ENCODE assay signal across 9 mouse cellular contexts in the genomic region with DNA sequence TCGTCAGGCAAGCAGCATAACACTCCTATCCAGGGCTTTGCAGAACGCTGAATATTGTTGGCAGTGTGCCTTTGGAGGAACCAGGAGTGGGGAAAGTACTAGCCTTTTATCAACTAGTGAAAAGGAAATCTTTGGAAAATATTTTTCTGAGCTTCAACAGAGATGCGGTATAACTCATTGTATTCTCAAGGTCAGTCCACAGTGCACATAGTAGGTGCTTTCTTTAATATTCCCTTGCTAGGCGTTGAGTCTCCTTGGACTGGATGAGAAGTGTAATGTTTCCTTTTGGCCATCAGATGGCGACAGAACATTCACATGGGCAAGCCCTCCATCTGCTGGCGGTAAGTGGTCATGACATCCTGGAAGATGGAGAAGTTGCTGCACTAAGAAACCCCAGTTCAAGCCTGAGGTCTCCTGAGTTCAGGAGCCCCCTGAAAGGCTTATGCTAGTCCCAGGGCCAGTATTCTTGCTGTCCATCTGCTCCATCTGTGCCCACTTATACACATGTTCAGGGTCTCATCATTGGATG. TPM values are rescaled to one million over a fixed set of nuclear protein-coding genes. Genes with fewer than 3 reads are reported as not detected.
A peak's percentile ranks its signal among the peaks of the same experiment; 100 is the strongest.
DNase-seq lines count a peak whose midpoint lies in the region; ATAC-seq and TF ChIP-seq lines count a peak whose summit lies in the region.
"Had no signal": no experiment of that assay in that cellular context is flagged by ENCODE, and none has a peak within 500 bp of the region (broad histone marks: within the 10 kb centered on the region; RNA-seq: fewer than 3 reads in every experiment).

No protein-coding gene starts in this region.

- ATAC-seq in hindbrain, embryonic 11.5 days (ENCODE audit: low FRiP score), result no peak
- ATAC-seq in hindbrain, embryonic 13.5 days (ENCODE audit: low FRiP score), result no peak
- peak; percentile 74 for ATAC-seq in common myeloid progenitor, adult 5-6 weeks (replicated peaks; ENCODE audit: low read depth, poor library complexity, severe bottlenecking)
- no peak for ATAC-seq in heart, postnatal 0 days (ENCODE audit: insufficient read depth, low read depth)
- ATAC-seq in monocyte, adult 5-6 weeks (replicated peaks; ENCODE audit: insufficient number of reproducible peaks, low FRiP score, low TSS enrichment, poor library complexity, severe bottlenecking), result peak; percentile 86

- no peaks in the 10 kb centered on the region for H3K4me1 ChIP-seq in hindbrain, embryonic 11.5 days (replicated peaks; ENCODE audit: control insufficient read depth, insufficient read depth, low read length)
- H3K4me1 ChIP-seq in hindbrain, embryonic 13.5 days (replicated peaks), result peaks cover 25% of the 10 kb centered on the region
- H3K4me1 ChIP-seq in heart, postnatal 0 days (ENCODE audit: control insufficient read depth, insufficient read depth), result peaks cover 5% of the 10 kb centered on the region; the same call in 1 of the 2 replicates

- H3K27me3 ChIP-seq in hindbrain, embryonic 11.5 days (ENCODE audit: control insufficient read depth, insufficient read depth, low read length), result no peaks in the 10 kb centered on the region
- H3K27me3 ChIP-seq in hindbrain, embryonic 13.5 days, result no peaks in the 10 kb centered on the region
- no peaks in the 10 kb centered on the region for H3K27me3 ChIP-seq in heart, postnatal 0 days (ENCODE audit: control insufficient read depth, insufficient read depth, low read length)
- H3K27me3 ChIP-seq in splenic B cell, adult 2 months (ENCODE audit: control insufficient read depth, insufficient read depth, low read length, poor library complexity, severe bottlenecking), result no peaks in the 10 kb centered on the region
- H3K27me3 ChIP-seq: embryonic facial prominence, embryonic 15.5 days had no signal

- H3K27ac ChIP-seq in hindbrain, embryonic 11.5 days (ENCODE audit: low read depth, low read length), result no peak overlapping the region
- no peak overlapping the region for H3K27ac ChIP-seq in hindbrain, embryonic 13.5 days
- no peak overlapping the region for H3K27ac ChIP-seq in heart, postnatal 0 days (ENCODE audit: low read depth)
- H3K27ac ChIP-seq in left cerebral cortex, adult 2 months, result no peak overlapping the region
- H3K27ac ChIP-seq: embryonic facial prominence, embryonic 15.5 days had no signal

- H3K4me2 ChIP-seq in hindbrain, embryonic 11.5 days (replicated peaks; ENCODE audit: low read depth, low read length), result no peak overlapping the region
- H3K4me2 ChIP-seq in hindbrain, embryonic 13.5 days, result no peak overlapping the region
- no peak overlapping the region for H3K4me2 ChIP-seq in heart, postnatal 0 days (ENCODE audit: low read depth, low read length)
- H3K4me2 ChIP-seq: embryonic facial prominence, embryonic 15.5 days had no signal

- no peaks in the 10 kb centered on the region for H3K36me3 ChIP-seq in hindbrain, embryonic 11.5 days (ENCODE audit: control insufficient read depth, insufficient read depth, low read length)
- peaks cover 5% of the 10 kb centered on the region; the same call in 1 of the 2 replicates for H3K36me3 ChIP-seq in hindbrain, embryonic 13.5 days
- H3K36me3 ChIP-seq in heart, postnatal 0 days (replicated peaks; ENCODE audit: control insufficient read depth, insufficient read depth, low read length), result no peaks in the 10 kb centered on the region
- no peaks in the 10 kb centered on the region for H3K36me3 ChIP-seq in splenic B cell, adult 2 months (ENCODE audit: control insufficient read depth, insufficient read depth, low read length, poor library complexity, severe bottlenecking)

- 23% methylated on average over 6 of the region's 6 CpGs for WGBS in hindbrain, embryonic 11.5 days
- WGBS in hindbrain, embryonic 13.5 days, result 19% methylated on average over 6 of the region's 6 CpGs
- WGBS in heart, postnatal 0 days, result 15% methylated on average over 6 of the region's 6 CpGs

- TF ChIP-seq CTCF in heart, postnatal 0 days (IDR thresholded peaks at IDR 0.05; ENCODE audit: low read depth), result peak; percentile 100
- no peak; the same call in none of the 2 replicates for TF ChIP-seq CTCF in left cerebral cortex, adult 2 months (IDR thresholded peaks at IDR 0.05)

- no peaks in the 10 kb centered on the region for H3K9me3 ChIP-seq in hindbrain, embryonic 11.5 days (ENCODE audit: control insufficient read depth, low read length)
- no peaks in the 10 kb centered on the region for H3K9me3 ChIP-seq in hindbrain, embryonic 13.5 days
- no peaks in the 10 kb centered on the region for H3K9me3 ChIP-seq in heart, postnatal 0 days (replicated peaks; ENCODE audit: control insufficient read depth, low read length)
- H3K9me3 ChIP-seq: embryonic facial prominence, embryonic 15.5 days had no signal

- intact Hi-C loops in left cerebral cortex, adult 2 months (cut with DNase I), result loop anchor here (1.0 to 10.0 kb wide), 2 partner anchors 71 to 470 kb away; a partner anchor contains a TSS

- no peak for TF ChIP-seq EP300 in heart, postnatal 0 days (IDR thresholded peaks at IDR 0.05; ENCODE audit: low read depth)

- no peak overlapping the region for H3K9ac ChIP-seq in hindbrain, embryonic 11.5 days (ENCODE audit: low read depth, low read length)
- H3K9ac ChIP-seq in hindbrain, embryonic 13.5 days, result no peak overlapping the region
- H3K9ac ChIP-seq in heart, postnatal 0 days (replicated peaks; ENCODE audit: low read depth, low read length), result no peak overlapping the region
- H3K9ac ChIP-seq: embryonic facial prominence, embryonic 15.5 days had no signal

- no peak overlapping the region for H3K4me3 ChIP-seq in hindbrain, embryonic 11.5 days (ENCODE audit: low read depth, low read length)
- H3K4me3 ChIP-seq in hindbrain, embryonic 13.5 days, result no peak overlapping the region
- no peak overlapping the region for H3K4me3 ChIP-seq in heart, postnatal 0 days (ENCODE audit: low read depth, low read length)
- no peak overlapping the region for H3K4me3 ChIP-seq in left cerebral cortex, adult 2 months
- H3K4me3 ChIP-seq: embryonic facial prominence, embryonic 15.5 days had no signal

- peak; percentile 89 for DNase-seq in hindbrain, embryonic 11.5 days (ENCODE audit: low spot score)
- peak; percentile 74 to 91 for DNase-seq in adrenal gland, adult (ENCODE audit: inconsistent age in 2 of 2, low spot score in 1 of 2)
- DNase-seq in heart, postnatal 0 days (ENCODE audit: low spot score), result peak; percentile 75
- peak; percentile 68 to 70 for DNase-seq in left cerebral cortex, adult 2 months (ENCODE audit: extremely low spot score in 1 of 2, low spot score in 2 of 2)
- DNase-seq in splenic B cell, adult 2 months (ENCODE audit: low read depth, low spot score), result peak; percentile 94

RNA-seq across cellular contexts. Expression of a gene that starts 1.6 kb away (rescaled TPM):
- polyA plus RNA-seq in hindbrain, embryonic 11.5 days (2014; fragmentation: Nextera tagmentation; extraction: Ambion mirVana), result 38.1 and 38.2 TPM in 2 replicates
- 40.8 and 46.8 TPM in 2 replicates for polyA plus RNA-seq in hindbrain, embryonic 13.5 days (2015; fragmentation: Nextera tagmentation; extraction: Ambion mirVana)
- total RNA-seq in common myeloid progenitor, adult 5-6 weeks (2017), result 9.7 and 19.0 TPM in 2 replicates
- 14.0 and 14.3 TPM in 2 replicates for total RNA-seq in heart, postnatal 0 days (2014; rRNA removed; ENCODE audit: low replicate concordance)
- polyA plus RNA-seq in heart, postnatal 0 days (2015; fragmentation: Nextera tagmentation; extraction: Ambion mirVana), result 12.4 and 12.7 TPM in 2 replicates
- total RNA-seq in left cerebral cortex, adult 2 months (2021), result 10 to 100 TPM; 18.3 TPM
- 5.6 to 17.7 TPM (median 9.1 TPM) in 3 replicates for total RNA-seq in monocyte, adult 5-6 weeks (2017)

RNA-seq across cellular contexts. Expression of a gene that starts 21.9 kb away (rescaled TPM):
- polyA plus RNA-seq in hindbrain, embryonic 11.5 days (2014; fragmentation: Nextera tagmentation; extraction: Ambion mirVana), result not detected in 2 replicates
- 0.08 and 0.13 TPM in 2 replicates for polyA plus RNA-seq in hindbrain, embryonic 13.5 days (2015; fragmentation: Nextera tagmentation; extraction: Ambion mirVana)
- total RNA-seq in common myeloid progenitor, adult 5-6 weeks (2017), result not detected in 2 replicates
- not detected in 2 replicates for total RNA-seq in heart, postnatal 0 days (2014; rRNA removed; ENCODE audit: low replicate concordance)
- not detected in 2 replicates for polyA plus RNA-seq in heart, postnatal 0 days (2015; fragmentation: Nextera tagmentation; extraction: Ambion mirVana)
- total RNA-seq in left cerebral cortex, adult 2 months (2021), result not detected
- not detected in 3 replicates for total RNA-seq in monocyte, adult 5-6 weeks (2017)

RNA-seq across cellular contexts. Expression of a gene that starts 36.7 kb away (rescaled TPM):
- 2.6 and 3.1 TPM in 2 replicates for polyA plus RNA-seq in hindbrain, embryonic 11.5 days (2014; fragmentation: Nextera tagmentation; extraction: Ambion mirVana)
- polyA plus RNA-seq in hindbrain, embryonic 13.5 days (2015; fragmentation: Nextera tagmentation; extraction: Ambion mirVana), result 0.19 and 0.23 TPM in 2 replicates
- 29.5 and 30.7 TPM in 2 replicates for total RNA-seq in common myeloid progenitor, adult 5-6 weeks (2017)
- not detected in 2 replicates for total RNA-seq in heart, postnatal 0 days (2014; rRNA removed; ENCODE audit: low replicate concordance)
- polyA plus RNA-seq in heart, postnatal 0 days (2015; fragmentation: Nextera tagmentation; extraction: Ambion mirVana), result 0.23 TPM in 1 of 2 replicates, not detected in the other
- total RNA-seq in left cerebral cortex, adult 2 months (2021), result not detected
- total RNA-seq in monocyte, adult 5-6 weeks (2017), result 1.6 to 8.2 TPM (median 4.6 TPM) in 3 replicates
- polyA plus RNA-seq: embryonic facial prominence, embryonic 15.5 days had no signal

RNA-seq across cellular contexts. Expression of a gene that starts 55.9 kb away (rescaled TPM):
- polyA plus RNA-seq in hindbrain, embryonic 11.5 days (2014; fragmentation: Nextera tagmentation; extraction: Ambion mirVana), result 22.4 and 25.1 TPM in 2 replicates
- 33.7 and 33.9 TPM in 2 replicates for polyA plus RNA-seq in hindbrain, embryonic 13.5 days (2015; fragmentation: Nextera tagmentation; extraction: Ambion mirVana)
- total RNA-seq in common myeloid progenitor, adult 5-6 weeks (2017), result 14.5 and 18.7 TPM in 2 replicates
- total RNA-seq in heart, postnatal 0 days (2014; rRNA removed; ENCODE audit: low replicate concordance), result 12.8 and 14.6 TPM in 2 replicates
- polyA plus RNA-seq in heart, postnatal 0 days (2015; fragmentation: Nextera tagmentation; extraction: Ambion mirVana), result 7.2 and 7.7 TPM in 2 replicates
- total RNA-seq in left cerebral cortex, adult 2 months (2021), result 10 to 100 TPM; 53.8 to 57.2 TPM
- 14.2 to 29.8 TPM (median 24.7 TPM) in 3 replicates for total RNA-seq in monocyte, adult 5-6 weeks (2017)

Comparison
In these comparisons a context has a peak if more than half of its experiments do, and no peak if none do; other contexts are left out.
1. ATAC-seq: peak in common myeloid progenitor, adult 5-6 weeks (single experiment) and monocyte, adult 5-6 weeks (single experiment); none in hindbrain, embryonic 11.5 days (single experiment), hindbrain, embryonic 13.5 days (single experiment) and heart, postnatal 0 days (single experiment).
2. Peak in every context shown above with its lines, with median percentiles within 50 percentile points of each other: DNase-seq.